Mouse (Mus musculus) heart, embryonic 16.5 days (tissue): ENCODE measurements around the gene Rilp. TPM values are rescaled to one million over a fixed set of nuclear protein-coding genes. Genes with fewer than 3 reads are reported as not detected.

Source experiments
- ATAC-seq: fragments of 200-750 bp; cut with Nextera tagmentation; replicated peaks from 2 replicates; pipeline ENCODE4 v1.8.0; 2017; ENCODE audit warnings: moderate number of reproducible peaks; ENCODE audit not compliant: insufficient read depth, low FRiP score; ENCODE audit errors: extremely low read depth
- H3K27ac ChIP-seq: fragments of 300-500 bp; sonication (generic); 2 replicates; pipeline ENCODE4 v1.5.1; 2014; ENCODE audit warnings: mild to moderate bottlenecking, low read length, control low read depth, moderate library complexity
- H3K27me3 ChIP-seq: fragments of 300-500 bp; sonication (generic); 2 replicates; pipeline ENCODE4 v1.6.1; 2014; ENCODE audit warnings: low read length, mixed read lengths; ENCODE audit not compliant: control insufficient read depth, insufficient read depth
- H3K36me3 ChIP-seq: fragments of 300-500 bp; sonication (generic); 2 replicates; pipeline ENCODE4 v1.6.1; 2014; ENCODE audit not compliant: control insufficient read depth, insufficient read depth
- H3K4me1 ChIP-seq: fragments of 300-500 bp; sonication (generic); 2 replicates; pipeline ENCODE4 v1.6.1; 2014; ENCODE audit warnings: low read length, mixed read lengths; ENCODE audit not compliant: control insufficient read depth, insufficient read depth
- H3K4me2 ChIP-seq: fragments of 300-500 bp; sonication (generic); 2 replicates; pipeline ENCODE4 v1.6.1; 2014; ENCODE audit warnings: low read depth, mild to moderate bottlenecking, control low read depth, low read length
- H3K4me3 ChIP-seq: fragments of 300-500 bp; sonication (generic); 2 replicates; pipeline ENCODE4 v1.5.1; 2014; ENCODE audit warnings: mild to moderate bottlenecking, control low read depth, low read length
- H3K9ac ChIP-seq: fragments of 300-500 bp; sonication (generic); 2 replicates; pipeline ENCODE4 v1.6.1; 2014; ENCODE audit warnings: low read length, control low read depth
- H3K9me3 ChIP-seq: fragments of 300-500 bp; sonication (generic); replicated peaks from 2 replicates; pipeline ENCODE4 v1.6.1; 2016; ENCODE audit warnings: low read length; ENCODE audit not compliant: control insufficient read depth
- WGBS: fragments of 180-500 bp; shearing (Covaris S2); extraction: QIAGEN DNeasy Blood & Tissue Kit; methylation state at CpG from one replicate; pipeline ENCODE4 v1.1.7; 2014; 5-methylcytosine and 5-hydroxymethylcytosine counted together
- polyA plus RNA-seq: library from polyadenylated mRNA; unstranded; fragments of >200 nt; fragmentation: Nextera tagmentation; extraction: Ambion mirVana; gene quantifications from 2 replicates; pipeline ENCODE4 v1.2.1, GENCODE M21; 2015

Rilp gene
- polyA plus RNA-seq: 11.0 and 13.3 TPM in 2 replicates

GRCm38 (mm10) chr11:75509741-75510626, at the start of gene Rilp:
Rilp (plus strand) TSS chr11:75510094.
- peak within 1 kb of the TSS; percentile 84 for H3K9ac ChIP-seq
- H3K4me2 ChIP-seq: peak within 1 kb of the TSS; percentile 89
- no peaks in the 10 kb centered on the region for H3K9me3 ChIP-seq
- H3K27ac ChIP-seq: peak within 1 kb of the TSS; percentile 96
- ATAC-seq: peak; percentile 64
- WGBS: 2% methylated on average over 43 of the region's 43 CpGs
- peak within 1 kb of the TSS; percentile 65 for H3K4me3 ChIP-seq
- H3K4me1 ChIP-seq: peaks cover 13% of the 10 kb centered on the region
- no peaks in the 10 kb centered on the region for H3K27me3 ChIP-seq
- H3K36me3 ChIP-seq: peaks cover 32% of the 10 kb centered on the region

DNA sequence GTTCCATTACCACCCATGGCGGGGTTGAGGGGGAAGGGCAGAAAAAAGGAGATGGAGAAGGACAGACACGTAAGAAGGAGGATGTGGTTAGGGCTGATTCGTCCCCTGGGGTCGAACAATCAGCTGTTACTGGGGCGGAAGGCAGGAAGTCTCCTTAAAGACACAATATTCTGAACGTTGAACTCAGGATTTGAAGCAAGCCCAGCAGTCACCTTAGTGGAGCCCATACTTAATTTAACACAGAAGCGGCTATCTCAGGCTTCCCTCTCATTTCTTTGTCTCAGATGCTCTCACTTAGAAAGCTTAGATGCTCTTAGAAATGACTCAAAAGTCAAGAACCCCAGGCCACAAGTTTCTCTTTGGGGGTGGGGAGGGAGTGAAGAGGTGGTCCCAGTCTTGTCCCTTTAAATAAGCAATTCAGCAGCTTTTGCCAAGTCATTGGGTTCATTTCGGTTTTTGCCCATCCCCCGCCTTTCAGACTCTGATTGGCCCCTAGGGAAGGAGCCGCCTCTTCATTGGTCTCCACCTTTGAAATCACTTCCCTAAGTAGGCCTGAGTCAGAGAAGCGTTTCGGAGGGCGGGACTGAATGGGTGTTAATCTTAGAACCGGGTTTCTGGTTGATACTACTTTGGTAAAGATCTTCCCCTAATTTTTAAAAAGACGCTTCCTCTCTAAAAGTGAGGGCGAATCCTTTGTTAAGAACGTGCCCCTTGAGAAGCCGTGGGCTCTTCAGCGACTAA, 49.6 kb upstream of the Rilp start:
- Histone ChIP-seq H3K9me3 (no peaks in the 10 kb centered on the region), H3K4me3 (peak overlapping the region; percentile 55), H3K4me2 (peak overlapping the region; percentile 92), H3K27me3 (no peaks in the 10 kb centered on the region), H3K36me3 (peaks cover 6% of the 10 kb centered on the region), H3K27ac (peak overlapping the region; percentile 98), H3K4me1 (peaks cover 27% of the 10 kb centered on the region), H3K9ac (peak overlapping the region; percentile 73)
- whole genome bisulfite sequencing: 4% methylated on average over 19 of the region's 19 CpGs
- no peak; the same call in 1 of the 2 replicates for ATAC-seq

- under 1% methylated on average over 46 of the region's 46 CpGs for WGBS
- H3K4me1 ChIP-seq: peaks cover 26% of the 10 kb centered on the region
Observed at GRCm38 (mm10) chr11:75460844-75461742, 48.8 kb upstream of the Rilp start, which contains the start of gene Tlcd2. Tlcd2 (plus strand) TSS chr11:75461715.

DNA sequence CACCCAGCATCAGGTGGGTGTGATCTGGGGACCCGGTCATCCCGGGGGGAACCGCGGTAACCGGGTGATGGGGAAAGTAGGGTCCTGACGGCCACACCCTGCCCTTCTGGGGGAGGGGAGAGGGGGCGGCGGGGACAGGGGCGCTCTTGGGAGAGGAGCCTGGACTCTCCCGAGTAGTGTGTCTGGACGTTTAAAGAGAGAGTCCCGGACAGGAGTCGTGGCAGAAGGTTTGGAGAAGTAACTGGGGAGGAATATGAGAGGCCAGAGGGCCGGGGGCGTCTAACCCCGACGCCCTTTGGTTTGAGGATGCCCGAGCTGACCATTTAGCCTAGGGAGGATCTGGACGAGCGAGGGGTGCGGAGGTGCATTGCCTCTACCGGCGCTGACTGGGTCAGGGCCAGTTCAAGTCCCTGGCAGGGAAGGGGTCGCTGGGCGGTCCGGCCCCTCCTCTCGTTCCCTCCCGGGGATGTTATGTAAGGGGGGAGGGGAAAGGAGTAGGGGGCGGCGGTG, 48.1 kb upstream of the Rilp start:
- peak overlapping the region; percentile 76 for H3K4me2 ChIP-seq
- H3K36me3 ChIP-seq: peaks cover 16% of the 10 kb centered on the region
- H3K27me3 ChIP-seq: no peaks in the 10 kb centered on the region
- ATAC-seq: peak; percentile 1; the same call in 1 of the 2 replicates
- WGBS: 0% methylated on average over 30 of the region's 30 CpGs
- peak overlapping the region; percentile 87 for H3K9ac ChIP-seq
- peaks cover 26% of the 10 kb centered on the region for H3K4me1 ChIP-seq
- 0 out of 2 replicates have a peak, but pooled peaks cover 2% of the 10 kb centered on the region for H3K9me3 ChIP-seq
- H3K27ac ChIP-seq: peak overlapping the region; percentile 98
- peak overlapping the region; percentile 85 for H3K4me3 ChIP-seq

More at GRCm38 (mm10) chr11:75460844-75461742, 48.8 kb upstream of the Rilp start, which contains the start of gene Tlcd2:
- Histone ChIP-seq H3K27me3 (no peaks in the 10 kb centered on the region), H3K36me3 (peaks cover 13% of the 10 kb centered on the region), H3K4me2 (peak within 1 kb of the TSS; percentile 92), H3K4me3 (peak within 1 kb of the TSS; percentile 85), H3K9ac (peak within 1 kb of the TSS; percentile 87), H3K27ac (peak within 1 kb of the TSS; percentile 98), H3K9me3 (no peaks in the 10 kb centered on the region)
- ATAC-seq: peak; percentile 88

- Histone ChIP-seq H3K27me3 (no peaks in the 10 kb centered on the region), H3K36me3 (peaks cover 16% of the 10 kb centered on the region), H3K4me2 (peak overlapping the region; percentile 76), H3K4me1 (peaks cover 29% of the 10 kb centered on the region), H3K27ac (peak overlapping the region; percentile 98), H3K4me3 (peak overlapping the region; percentile 85), H3K9me3 (0 out of 2 replicates have a peak, but pooled peaks cover 3% of the 10 kb centered on the region), H3K9ac (peak overlapping the region; percentile 87)
- ATAC-seq: peak; percentile 7
- 1% methylated on average over 16 of the region's 16 CpGs for WGBS
Observed at GRCm38 (mm10) chr11:75462253-75462783, 47.6 kb upstream of the Rilp start.

GRCm38 (mm10) chr11:75462865-75463336, 47.0 kb upstream of the Rilp start:
- Histone ChIP-seq H3K4me3 (peak overlapping the region; percentile 85), H3K9me3 (0 out of 2 replicates have a peak, but pooled peaks cover 3% of the 10 kb centered on the region), H3K4me1 (peaks cover 33% of the 10 kb centered on the region), H3K27ac (peak overlapping the region; percentile 98), H3K4me2 (peak overlapping the region; percentile 76), H3K27me3 (no peaks in the 10 kb centered on the region), H3K9ac (peak overlapping the region; percentile 87), H3K36me3 (peaks cover 16% of the 10 kb centered on the region)
- ATAC-seq: peak; percentile 49
- 2% methylated on average over 9 of the region's 9 CpGs for WGBS

GRCm38 (mm10) chr11:75463624-75464023, 46.3 kb upstream of the Rilp start:
- Histone ChIP-seq H3K4me2 (peak overlapping the region; percentile 76), H3K9me3 (0 out of 2 replicates have a peak, but pooled peaks cover 3% of the 10 kb centered on the region), H3K27ac (peak overlapping the region; percentile 98), H3K27me3 (no peaks in the 10 kb centered on the region), H3K4me1 (peaks cover 36% of the 10 kb centered on the region), H3K36me3 (peaks cover 16% of the 10 kb centered on the region), H3K4me3 (peak overlapping the region; percentile 85), H3K9ac (peak overlapping the region; percentile 35; the same call in 1 of the 2 replicates)
- WGBS: 52% methylated on average over 4 of the region's 4 CpGs
- ATAC-seq: no peak
